Mouse (Mus musculus) forebrain, embryonic 10.5 days (tissue): ENCODE measurements at regions not wholly inside any gene's neighbourhood (a gene's known extent, or its start where the extent isn't known, plus 50 kb on each side); places are given as distances from the start of the nearest gene placed in this dataset.

Experiments
- DNase-seq: peaks from one replicate; pipeline ENCODE4 v3.0.0-alpha.2; 2017; ENCODE audit warnings: low spot score; ENCODE audit errors: extremely low spot score
- H3K27ac ChIP-seq: fragments of 300-500 bp; sonication (generic); 2 replicates; pipeline ENCODE4 v1.5.1; 2016; ENCODE audit warnings: mild to moderate bottlenecking
- H3K27me3 ChIP-seq: fragments of 300-500 bp; sonication (generic); 2 replicates; pipeline ENCODE4 v1.6.1; 2016; ENCODE audit warnings: mild to moderate bottlenecking; ENCODE audit not compliant: poor library complexity, severe bottlenecking
- H3K36me3 ChIP-seq: fragments of 300-500 bp; sonication (generic); replicated peaks from 2 replicates; pipeline ENCODE4 v1.6.1; 2016; ENCODE audit warnings: mild to moderate bottlenecking, moderate library complexity
- H3K4me1 ChIP-seq: fragments of 300-500 bp; sonication (generic); 2 replicates; pipeline ENCODE4 v1.6.1; 2016
- H3K4me3 ChIP-seq: fragments of 300-500 bp; sonication (generic); 2 replicates; pipeline ENCODE4 v1.5.1; 2016; ENCODE audit warnings: mild to moderate bottlenecking, moderate library complexity
- H3K9me3 ChIP-seq: fragments of 300-500 bp; sonication (generic); 2 replicates; pipeline ENCODE4 v1.6.1; 2016; ENCODE audit warnings: mild to moderate bottlenecking, moderate library complexity
- WGBS: fragments of 180-500 bp; shearing (Covaris S2); methylation state at CpG from one replicate; pipeline ENCODE4 v1.1.7; 2016; 5-methylcytosine and 5-hydroxymethylcytosine counted together

GRCm38 (mm10) chr6:100151447-100151846, 135.8 kb downstream of the Rybp start:
- DNase-seq: no peak
- Histone ChIP-seq H3K4me3 (no peak overlapping the region), H3K9me3 (no peaks in the 10 kb centered on the region), H3K27ac (no peak overlapping the region), H3K4me1 (peaks cover 22% of the 10 kb centered on the region), H3K36me3 (no peaks in the 10 kb centered on the region), H3K27me3 (peaks cover 56% of the 10 kb centered on the region)
- 89% methylated on average over 1 of the region's 1 CpGs for WGBS

GRCm38 (mm10) chr6:100150703-100151208, 136.5 kb downstream of the Rybp start:
- H3K36me3 ChIP-seq: no peaks in the 10 kb centered on the region
- peaks cover 22% of the 10 kb centered on the region for H3K4me1 ChIP-seq
- H3K4me3 ChIP-seq: no peak overlapping the region
- 74% methylated on average over 6 of the region's 6 CpGs for WGBS
- H3K9me3 ChIP-seq: no peaks in the 10 kb centered on the region
- H3K27me3 ChIP-seq: peaks cover 60% of the 10 kb centered on the region
- H3K27ac ChIP-seq: no peak overlapping the region
- DNase-seq: no peak

DNA sequence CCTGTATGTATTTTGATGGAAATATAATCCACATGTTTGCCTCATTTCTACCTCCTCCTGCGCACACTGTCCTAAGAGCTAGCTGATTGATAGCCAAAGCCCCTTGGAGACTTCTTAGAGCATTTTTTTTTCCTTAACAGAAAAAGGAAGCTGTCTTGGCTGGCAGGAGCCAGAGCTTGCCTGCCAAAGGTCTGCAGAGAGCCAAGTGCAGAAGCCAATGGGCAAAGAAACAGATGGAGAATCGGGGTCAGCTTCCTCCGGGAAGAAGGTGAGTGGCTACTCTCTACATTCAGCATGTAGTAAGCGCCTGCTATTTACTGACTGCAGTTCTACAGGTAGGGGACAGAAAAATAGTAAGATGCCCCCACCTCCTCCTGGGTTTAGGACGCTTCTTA, 137.8 kb downstream of the Rybp start:
- H3K9me3 ChIP-seq: no peaks in the 10 kb centered on the region
- H3K27me3 ChIP-seq: peaks cover 67% of the 10 kb centered on the region
- H3K27ac ChIP-seq: no peak overlapping the region
- 89% methylated on average over 5 of the region's 5 CpGs for WGBS
- H3K36me3 ChIP-seq: no peaks in the 10 kb centered on the region
- peaks cover 28% of the 10 kb centered on the region for H3K4me1 ChIP-seq
- DNase-seq: no peak
- H3K4me3 ChIP-seq: no peak overlapping the region

DNA sequence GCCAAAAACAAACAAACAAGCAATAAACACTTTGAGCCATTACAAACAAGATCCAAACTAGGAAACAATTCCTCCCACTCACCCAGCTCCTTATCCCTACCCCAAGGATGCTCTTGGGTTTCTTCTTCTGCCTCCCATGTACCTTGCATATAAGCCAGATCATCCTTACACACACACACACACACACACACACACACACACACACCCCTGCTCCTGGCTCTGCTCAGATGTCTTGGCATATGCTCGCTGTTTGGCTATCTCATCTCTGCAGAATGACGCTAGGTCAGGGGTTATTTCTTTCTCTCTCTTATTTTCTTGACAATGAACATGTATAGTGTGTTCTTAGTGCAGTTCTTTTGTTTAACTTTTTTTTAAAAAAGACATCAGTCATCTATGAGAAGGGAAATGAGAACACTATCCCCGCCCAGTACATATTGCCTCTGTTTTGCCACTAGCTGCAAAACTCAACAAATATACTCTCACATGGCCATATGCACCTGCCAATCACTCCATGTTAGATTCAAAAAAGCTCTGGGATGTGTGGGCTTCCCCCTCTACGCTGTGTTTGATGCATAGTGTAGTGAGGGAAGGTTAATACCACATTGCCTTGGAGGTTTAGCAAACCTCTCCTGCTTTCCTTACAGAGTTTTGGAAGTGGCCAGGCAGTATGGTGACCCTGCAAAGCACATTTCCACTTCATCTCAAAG, 138.4 kb downstream of the Rybp start:
- DNase-seq: no peak
- WGBS: 87% methylated on average over 4 of the region's 4 CpGs
- H3K9me3 ChIP-seq: no peaks in the 10 kb centered on the region
- H3K27ac ChIP-seq: no peak overlapping the region
- peaks cover 33% of the 10 kb centered on the region for H3K4me1 ChIP-seq
- no peaks in the 10 kb centered on the region for H3K36me3 ChIP-seq
- H3K4me3 ChIP-seq: no peak overlapping the region
- peaks cover 72% of the 10 kb centered on the region for H3K27me3 ChIP-seq

DNA sequence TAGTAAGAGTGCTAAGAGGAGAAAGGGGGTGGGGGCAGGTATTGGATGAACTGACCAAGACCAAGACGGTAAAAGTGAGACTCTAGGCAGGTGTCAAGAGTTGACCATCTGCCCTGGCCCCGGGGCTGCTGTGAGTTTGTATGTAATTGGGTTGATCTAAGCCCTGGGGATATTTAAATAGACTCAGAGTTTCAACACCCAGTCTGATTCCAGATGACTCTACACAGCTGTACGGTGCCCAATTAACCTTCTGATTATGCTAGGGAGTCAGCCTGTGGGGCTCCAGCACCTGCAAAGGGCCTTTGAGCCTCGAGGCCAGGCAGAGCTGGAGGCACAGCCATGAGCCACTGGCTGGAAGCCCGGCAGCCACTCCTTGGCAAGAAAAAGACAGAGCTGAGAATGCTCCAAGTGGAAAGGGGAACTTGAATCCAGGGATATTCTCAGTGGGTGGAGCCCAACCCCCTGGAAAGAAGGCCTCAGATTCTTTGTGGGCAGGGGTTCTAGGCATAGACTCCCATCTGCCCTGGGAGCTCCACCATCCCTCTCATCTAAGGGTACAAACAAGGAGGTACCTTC, 140.8 kb downstream of the Rybp start:
- no peak overlapping the region for H3K27ac ChIP-seq
- H3K4me1 ChIP-seq: peaks cover 46% of the 10 kb centered on the region
- no peaks in the 10 kb centered on the region for H3K9me3 ChIP-seq
- no peaks in the 10 kb centered on the region for H3K36me3 ChIP-seq
- H3K4me3 ChIP-seq: no peak overlapping the region
- WGBS: 57% methylated on average over 5 of the region's 5 CpGs
- peaks cover 91% of the 10 kb centered on the region for H3K27me3 ChIP-seq
- DNase-seq: no peak

DNA sequence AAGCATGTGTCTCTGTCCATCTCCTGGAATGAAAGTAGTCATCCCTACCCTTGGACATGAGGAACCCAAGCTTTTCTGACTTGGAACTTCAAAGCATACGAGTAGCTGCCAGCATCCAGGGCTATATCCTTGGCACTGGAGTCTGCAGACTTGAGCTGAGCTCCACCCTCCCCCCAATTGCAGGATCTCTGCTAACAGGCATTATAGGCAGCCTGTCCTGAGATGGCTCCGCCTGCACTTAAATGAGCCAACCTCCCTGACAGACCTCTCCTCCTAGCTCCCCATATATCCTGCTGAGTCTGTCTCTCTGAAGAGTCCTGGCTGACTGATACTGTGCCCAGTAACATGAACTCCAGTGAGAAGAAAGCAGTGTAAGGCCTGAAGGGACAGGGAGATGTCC, 141.4 kb downstream of the Rybp start:
- no peak overlapping the region; the same call in 1 of the 2 replicates for H3K27ac ChIP-seq

GRCm38 (mm10) chr6:100144544-100145287, 142.6 kb downstream of the Rybp start:
- H3K27ac ChIP-seq: peak overlapping the region; percentile 81
- H3K4me3 ChIP-seq: no peak overlapping the region
- 58% methylated on average over 4 of the region's 4 CpGs for WGBS
- no peaks in the 10 kb centered on the region for H3K36me3 ChIP-seq
- peaks cover 92% of the 10 kb centered on the region for H3K27me3 ChIP-seq
- no peak for DNase-seq
- no peaks in the 10 kb centered on the region for H3K9me3 ChIP-seq
- H3K4me1 ChIP-seq: peaks cover 57% of the 10 kb centered on the region

More for the DNA sequence above, 141.4 kb downstream of the Rybp start:
- no peak for DNase-seq
- no peak overlapping the region for H3K4me3 ChIP-seq
- no peaks in the 10 kb centered on the region for H3K36me3 ChIP-seq
- no peaks in the 10 kb centered on the region for H3K9me3 ChIP-seq
- peaks cover 91% of the 10 kb centered on the region for H3K27me3 ChIP-seq
- 73% methylated on average over 2 of the region's 2 CpGs for WGBS
- peaks cover 46% of the 10 kb centered on the region for H3K4me1 ChIP-seq

GRCm38 (mm10) chr6:100143586-100144301, 143.5 kb downstream of the Rybp start:
- Histone ChIP-seq H3K4me1 (peaks cover 59% of the 10 kb centered on the region), H3K27ac (peak overlapping the region; percentile 81), H3K9me3 (no peaks in the 10 kb centered on the region), H3K4me3 (peak overlapping the region; percentile 38), H3K27me3 (peaks cover 89% of the 10 kb centered on the region), H3K36me3 (no peaks in the 10 kb centered on the region)
- 2% methylated on average over 16 of the region's 16 CpGs for WGBS
- DNase-seq: peak; percentile 69

- Histone ChIP-seq H3K4me3 (no peak overlapping the region), H3K9me3 (no peaks in the 10 kb centered on the region), H3K36me3 (no peaks in the 10 kb centered on the region), H3K27ac (no peak overlapping the region), H3K27me3 (peaks cover 81% of the 10 kb centered on the region), H3K4me1 (peaks cover 49% of the 10 kb centered on the region)
- WGBS: 91% methylated on average over 5 of the region's 5 CpGs
- DNase-seq: no peak
Measured at GRCm38 (mm10) chr6:100141225-100141624, 146.1 kb downstream of the Rybp start.

DNA sequence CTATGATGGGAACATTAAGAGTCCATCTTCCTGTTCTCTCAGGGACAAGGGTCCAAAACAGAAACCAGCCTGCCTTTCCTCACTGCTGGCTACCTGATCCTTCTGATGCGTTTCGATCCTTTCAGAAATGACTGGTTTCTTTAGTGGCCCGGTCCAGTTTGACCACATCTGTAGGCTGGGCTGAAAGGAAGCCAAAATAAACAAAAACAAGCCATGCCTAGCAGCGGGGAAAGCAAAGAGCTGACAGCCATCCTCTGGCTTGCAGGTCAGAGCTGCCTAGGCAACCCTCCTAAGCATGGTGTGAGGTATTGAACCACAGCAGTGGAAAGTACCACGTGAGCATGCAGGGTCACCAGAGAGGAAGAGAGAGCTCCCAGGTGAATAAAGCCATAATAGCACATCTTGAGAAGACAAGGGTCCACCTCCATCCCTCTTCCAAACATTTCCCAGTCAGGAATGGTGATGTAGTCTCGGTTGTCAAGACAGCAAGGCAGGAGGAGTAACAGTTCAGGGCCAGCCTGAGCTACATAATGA, 146.6 kb downstream of the Rybp start:
- Histone ChIP-seq H3K27ac (no peak overlapping the region), H3K4me1 (peaks cover 43% of the 10 kb centered on the region), H3K27me3 (peaks cover 81% of the 10 kb centered on the region), H3K9me3 (no peaks in the 10 kb centered on the region), H3K36me3 (no peaks in the 10 kb centered on the region), H3K4me3 (no peak overlapping the region)
- no peak for DNase-seq
- WGBS: 68% methylated on average over 6 of the region's 6 CpGs

DNA sequence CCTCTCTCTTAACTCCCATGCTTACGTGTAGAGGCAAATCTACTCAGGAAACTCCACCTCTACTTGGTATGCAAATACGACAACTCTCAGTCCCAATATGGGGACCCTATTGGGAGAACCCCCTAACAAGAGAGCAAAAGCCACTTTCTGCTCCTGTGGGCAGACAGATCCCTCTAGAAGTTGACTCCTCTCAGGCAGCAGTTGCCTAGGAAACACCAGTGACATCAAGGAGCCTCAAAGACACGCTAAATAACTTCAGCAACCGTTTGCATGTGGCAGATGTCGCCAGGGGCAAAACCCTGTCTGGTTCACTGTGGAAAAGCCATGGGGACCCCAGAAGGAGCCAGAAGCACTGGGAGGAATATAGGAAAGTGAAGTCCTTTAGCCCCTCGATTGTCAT, 147.5 kb downstream of the Rybp start:
- 67% methylated on average over 6 of the region's 6 CpGs for WGBS
- no peak for DNase-seq
- peaks cover 81% of the 10 kb centered on the region for H3K27me3 ChIP-seq

DNA sequence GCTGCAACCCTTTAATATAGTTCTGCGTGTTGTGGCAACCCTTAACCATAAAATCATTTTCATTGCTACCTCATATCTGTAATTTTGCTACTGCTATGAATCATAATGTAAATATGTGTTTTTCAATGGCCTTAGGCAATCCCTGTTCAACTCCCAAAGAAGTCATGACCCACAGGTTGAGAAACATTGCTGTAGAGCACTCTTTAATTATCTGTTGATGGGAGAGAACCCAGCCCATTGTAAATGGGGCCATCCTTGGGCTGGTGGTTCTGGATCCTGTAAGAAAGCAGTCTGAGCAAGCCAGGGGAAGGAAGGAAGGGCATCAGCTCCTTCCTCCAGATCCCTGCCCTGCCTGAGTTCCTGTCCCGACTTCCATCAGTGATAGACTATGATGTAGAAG, 148.6 kb downstream of the Rybp start:
- H3K27me3 ChIP-seq: peaks cover 80% of the 10 kb centered on the region
- H3K27ac ChIP-seq: no peak overlapping the region
- WGBS: 84% methylated on average over 2 of the region's 2 CpGs
- H3K36me3 ChIP-seq: no peaks in the 10 kb centered on the region
- no peak for DNase-seq
- peaks cover 27% of the 10 kb centered on the region for H3K4me1 ChIP-seq
- H3K4me3 ChIP-seq: no peak overlapping the region
- H3K9me3 ChIP-seq: no peaks in the 10 kb centered on the region

More for the DNA sequence above, 147.5 kb downstream of the Rybp start:
- H3K4me3 ChIP-seq: no peak overlapping the region
- H3K27ac ChIP-seq: no peak overlapping the region
- H3K9me3 ChIP-seq: no peaks in the 10 kb centered on the region
- H3K36me3 ChIP-seq: no peaks in the 10 kb centered on the region
- peaks cover 39% of the 10 kb centered on the region for H3K4me1 ChIP-seq
